Mouse (Mus musculus) intestine, embryonic 16.5 days (tissue): Measurements from ENCODE around the gene Tshz3. TPM values are rescaled to one million over a fixed set of nuclear protein-coding genes. Genes with fewer than 3 reads are reported as not detected.

Experiments used
- ATAC-seq: fragments of 200-750 bp; cut with Nextera tagmentation; 2 replicates; pipeline ENCODE4 v1.8.0; 2017; ENCODE audit warnings: moderate TSS enrichment, moderate library complexity
- H3K27ac ChIP-seq: fragments of 300-500 bp; sonication (generic); 2 replicates; pipeline ENCODE4 v1.5.1; 2014; ENCODE audit warnings: mild to moderate bottlenecking, low read length
- H3K27me3 ChIP-seq: fragments of 300-500 bp; sonication (generic); replicated peaks from 2 replicates; pipeline ENCODE4 v1.6.1; 2014; ENCODE audit warnings: low read length, control low read depth, mixed read lengths; ENCODE audit not compliant: control insufficient read depth, insufficient read depth
- H3K36me3 ChIP-seq: fragments of 300-500 bp; sonication (generic); 2 replicates; pipeline ENCODE4 v1.6.1; 2014; ENCODE audit warnings: low read length, control low read depth; ENCODE audit not compliant: control insufficient read depth, insufficient read depth
- H3K4me1 ChIP-seq: fragments of 300-500 bp; sonication (generic); 2 replicates; pipeline ENCODE4 v1.6.1; 2014; ENCODE audit warnings: low read length, control low read depth, mixed read lengths; ENCODE audit not compliant: control insufficient read depth, insufficient read depth
- H3K4me2 ChIP-seq: fragments of 300-500 bp; sonication (generic); 2 replicates; pipeline ENCODE4 v1.6.1; 2014; ENCODE audit warnings: low read depth, low read length, control low read depth
- H3K4me3 ChIP-seq: fragments of 300-500 bp; sonication (generic); 2 replicates; pipeline ENCODE4 v1.5.1; 2014; ENCODE audit warnings: mild to moderate bottlenecking, low read length
- H3K9ac ChIP-seq: fragments of 300-500 bp; sonication (generic); 2 replicates; pipeline ENCODE4 v1.6.1; 2014; ENCODE audit warnings: low read depth, low read length
- H3K9me3 ChIP-seq: fragments of 300-500 bp; sonication (generic); 2 replicates; pipeline ENCODE4 v1.6.1; 2016; ENCODE audit warnings: low read length, control low read depth; ENCODE audit not compliant: control insufficient read depth
- WGBS: fragments of 180-500 bp; shearing (Covaris S2); extraction: QIAGEN DNeasy Blood & Tissue Kit; methylation state at CpG from one replicate; pipeline ENCODE4 v1.1.7; 2014; 5-methylcytosine and 5-hydroxymethylcytosine counted together
- polyA plus RNA-seq: library from polyadenylated mRNA; unstranded; fragments of >200 nt; fragmentation: Nextera tagmentation; extraction: Ambion mirVana; gene quantifications from 2 replicates; pipeline ENCODE4 v1.2.1, GENCODE M21; 2015

Tshz3 gene
- 9.7 and 10.4 TPM in 2 replicates for polyA plus RNA-seq

DNA sequence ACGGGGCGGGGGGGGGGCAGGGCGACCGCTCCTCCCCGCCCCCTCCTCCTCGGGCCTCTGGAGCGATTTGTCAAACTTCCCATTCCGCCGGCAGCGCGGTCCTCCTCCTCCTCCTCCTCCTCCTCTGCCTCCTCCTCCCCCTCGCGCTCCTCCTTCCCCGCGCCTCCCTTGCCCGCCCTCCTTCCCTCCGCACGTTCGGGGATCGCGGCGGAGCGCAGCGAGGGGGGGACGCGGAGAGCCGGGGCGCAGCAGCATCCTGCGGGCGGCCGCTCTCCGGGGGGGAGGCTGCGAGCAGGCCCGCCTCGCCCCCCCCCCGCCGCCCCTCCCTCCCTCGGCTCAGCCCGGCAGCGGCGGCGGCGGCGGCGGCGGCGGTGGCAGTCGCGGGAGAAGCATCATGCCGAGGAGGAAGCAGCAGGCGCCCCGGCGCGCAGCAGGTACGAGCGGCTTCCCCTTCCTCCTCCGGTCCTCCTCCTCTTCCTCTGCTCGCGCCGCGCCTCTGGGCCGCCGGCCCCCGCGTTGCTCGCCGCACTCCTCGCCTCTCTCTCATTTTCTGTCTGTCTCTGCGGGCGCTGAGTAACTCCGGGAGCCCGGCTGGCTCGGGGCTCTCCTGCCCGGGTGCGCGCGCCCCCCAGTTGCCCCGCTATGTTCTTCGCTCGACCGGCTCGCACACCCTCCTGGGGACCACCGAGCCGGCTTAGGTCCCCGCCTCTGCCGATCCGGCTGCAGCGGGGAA, at the start of gene Tshz3:
TSS of gene Tshz3 (plus strand) at position 263 of the 733 bp plus-strand sequence.
- Histone ChIP-seq H3K27me3 (peaks cover 15% of the 10 kb centered on the region), H3K27ac (peak within 1 kb of the TSS; percentile 91), H3K9me3 (no peaks in the 10 kb centered on the region), H3K9ac (peak within 1 kb of the TSS; percentile 81), H3K4me1 (peaks cover 22% of the 10 kb centered on the region), H3K4me2 (peak within 1 kb of the TSS; percentile 96), H3K4me3 (peak within 1 kb of the TSS; percentile 81), H3K36me3 (no peaks in the 10 kb centered on the region)
- peak; percentile 62 for ATAC-seq
- WGBS = 0% methylated on average over 47 of the region's 88 CpGs

DNA sequence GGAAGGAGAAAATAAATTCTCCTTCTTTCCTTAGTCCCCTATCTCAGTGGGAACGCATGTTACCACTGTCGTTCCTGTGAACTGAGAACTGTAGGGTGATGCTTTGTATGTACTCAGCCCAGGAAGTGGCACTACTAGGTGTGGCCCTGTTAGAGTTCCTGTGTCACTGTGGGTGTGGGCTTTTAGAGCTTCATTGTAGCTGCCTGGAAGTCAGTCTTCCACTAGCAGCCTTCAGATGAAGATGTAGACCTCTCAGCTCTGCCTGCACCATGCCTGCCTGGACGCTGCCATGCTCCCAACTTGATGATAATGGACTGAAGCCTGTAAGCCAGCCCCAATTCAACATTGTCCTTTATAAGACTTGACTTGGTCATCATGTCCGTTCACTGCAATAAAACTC, 42.0 kb upstream of the Tshz3 start:
- no peaks in the 10 kb centered on the region for H3K36me3 ChIP-seq
- H3K27ac ChIP-seq = no peak overlapping the region
- 89% methylated on average over 4 of the region's 4 CpGs for WGBS
- ATAC-seq = no peak
- H3K4me1 ChIP-seq = no peaks in the 10 kb centered on the region
- H3K9ac ChIP-seq = no peak overlapping the region
- no peak overlapping the region for H3K4me2 ChIP-seq
- no peaks in the 10 kb centered on the region for H3K27me3 ChIP-seq
- H3K4me3 ChIP-seq = no peak overlapping the region
- no peaks in the 10 kb centered on the region for H3K9me3 ChIP-seq

DNA sequence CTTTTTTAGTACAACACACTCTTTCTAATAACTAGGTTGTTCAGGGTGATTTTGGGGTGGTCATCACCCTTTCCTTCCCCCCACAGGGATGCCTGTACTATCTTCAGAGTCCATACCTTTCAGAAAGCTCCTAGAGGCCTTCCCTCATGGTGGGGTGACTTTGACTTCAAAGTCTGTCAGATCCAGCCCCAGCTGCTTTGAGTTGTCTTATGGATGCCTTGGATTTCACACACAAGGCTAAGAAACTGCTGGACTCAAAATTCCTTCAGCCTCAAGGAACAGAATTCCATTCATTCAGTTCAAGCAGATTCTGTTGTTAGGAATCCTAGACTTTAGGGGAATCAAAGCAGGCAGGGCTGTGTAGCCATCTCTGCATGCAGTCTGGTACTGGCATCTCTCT, 41.5 kb upstream of the Tshz3 start:
- H3K4me3 ChIP-seq = no peak overlapping the region
- H3K9ac ChIP-seq = no peak overlapping the region
- no peaks in the 10 kb centered on the region for H3K27me3 ChIP-seq
- no peaks in the 10 kb centered on the region for H3K36me3 ChIP-seq
- no peak overlapping the region for H3K27ac ChIP-seq
- H3K4me2 ChIP-seq = no peak overlapping the region
- no peaks in the 10 kb centered on the region for H3K4me1 ChIP-seq
- no peak for ATAC-seq
- H3K9me3 ChIP-seq = no peaks in the 10 kb centered on the region

DNA sequence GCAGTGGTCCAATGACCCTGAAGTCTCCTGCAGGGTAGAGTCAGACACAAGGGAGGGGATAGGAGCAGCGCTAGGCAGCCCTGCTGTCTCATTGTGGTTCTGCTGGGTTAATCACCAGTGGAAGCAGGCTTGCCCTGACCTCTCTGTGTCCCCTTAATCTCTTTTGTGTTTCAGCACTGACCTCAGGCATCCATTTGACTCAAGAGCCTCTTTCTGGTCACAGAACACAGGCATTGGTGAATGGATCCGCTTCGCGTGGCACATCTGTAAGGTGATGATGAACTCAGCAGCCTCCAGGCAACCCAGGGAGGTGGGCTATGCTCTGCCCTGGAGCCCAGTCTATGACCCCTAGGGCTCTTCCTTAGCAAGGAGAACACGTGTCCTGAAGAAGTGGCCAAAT, 39.6 kb upstream of the Tshz3 start:
- no peaks in the 10 kb centered on the region for H3K9me3 ChIP-seq
- no peak overlapping the region for H3K4me3 ChIP-seq
- 70% methylated on average over 5 of the region's 5 CpGs for WGBS
- H3K4me2 ChIP-seq = no peak overlapping the region
- H3K27me3 ChIP-seq = no peaks in the 10 kb centered on the region
- ATAC-seq = no peak
- no peaks in the 10 kb centered on the region for H3K4me1 ChIP-seq
- H3K36me3 ChIP-seq = no peaks in the 10 kb centered on the region
- H3K27ac ChIP-seq = no peak overlapping the region
- no peak overlapping the region for H3K9ac ChIP-seq

DNA sequence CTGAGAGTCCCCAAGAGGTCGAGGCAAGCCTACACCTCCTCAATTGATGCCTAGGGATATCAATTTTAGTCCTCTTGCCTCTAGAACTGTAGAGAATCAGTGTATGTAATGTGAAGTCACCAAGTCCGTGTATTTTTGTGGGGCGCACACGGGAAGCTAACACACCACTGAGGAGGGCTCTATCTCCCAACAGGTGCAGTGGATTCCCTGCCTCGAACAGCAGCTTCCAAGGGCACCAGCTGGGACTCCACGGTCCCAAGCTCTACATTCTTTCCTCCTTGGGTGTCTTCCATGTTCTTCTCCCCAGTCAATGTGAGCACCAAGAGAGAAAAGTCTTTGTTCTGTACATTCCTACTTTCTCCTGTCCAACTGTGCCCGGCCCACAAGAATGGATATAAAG, 38.7 kb upstream of the Tshz3 start:
- Histone ChIP-seq H3K27ac (no peak overlapping the region), H3K4me3 (no peak overlapping the region), H3K9ac (no peak overlapping the region), H3K4me2 (no peak overlapping the region), H3K36me3 (no peaks in the 10 kb centered on the region), H3K4me1 (no peaks in the 10 kb centered on the region), H3K27me3 (no peaks in the 10 kb centered on the region), H3K9me3 (no peaks in the 10 kb centered on the region)
- ATAC-seq = no peak
- WGBS = 93% methylated on average over 7 of the region's 7 CpGs

DNA sequence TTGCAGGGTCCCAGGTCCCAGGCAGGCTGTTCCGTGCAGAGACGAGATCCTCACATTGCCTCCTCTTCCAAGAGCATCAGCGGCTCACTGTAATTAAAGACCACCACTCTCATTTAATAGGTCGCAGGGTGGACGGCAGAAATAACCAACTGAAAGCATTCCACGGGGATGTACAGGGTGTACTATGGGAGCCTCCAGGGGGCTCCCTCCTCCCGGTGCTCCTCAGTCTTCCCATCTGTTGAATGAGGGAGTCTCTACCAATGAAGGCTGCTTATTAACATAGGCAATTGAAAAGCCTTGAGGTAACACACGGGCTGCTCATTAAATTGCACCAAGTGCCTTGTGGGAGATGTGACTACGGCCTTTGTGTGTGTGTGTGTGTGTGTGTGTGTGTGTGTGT, 37.3 kb upstream of the Tshz3 start:
- no peak overlapping the region for H3K4me2 ChIP-seq
- H3K36me3 ChIP-seq = no peaks in the 10 kb centered on the region
- H3K27me3 ChIP-seq = no peaks in the 10 kb centered on the region
- no peak overlapping the region for H3K4me3 ChIP-seq
- no peak for ATAC-seq
- no peak overlapping the region for H3K27ac ChIP-seq
- no peaks in the 10 kb centered on the region for H3K9me3 ChIP-seq
- no peak overlapping the region for H3K9ac ChIP-seq
- WGBS = 73% methylated on average over 9 of the region's 9 CpGs
- H3K4me1 ChIP-seq = no peaks in the 10 kb centered on the region

DNA sequence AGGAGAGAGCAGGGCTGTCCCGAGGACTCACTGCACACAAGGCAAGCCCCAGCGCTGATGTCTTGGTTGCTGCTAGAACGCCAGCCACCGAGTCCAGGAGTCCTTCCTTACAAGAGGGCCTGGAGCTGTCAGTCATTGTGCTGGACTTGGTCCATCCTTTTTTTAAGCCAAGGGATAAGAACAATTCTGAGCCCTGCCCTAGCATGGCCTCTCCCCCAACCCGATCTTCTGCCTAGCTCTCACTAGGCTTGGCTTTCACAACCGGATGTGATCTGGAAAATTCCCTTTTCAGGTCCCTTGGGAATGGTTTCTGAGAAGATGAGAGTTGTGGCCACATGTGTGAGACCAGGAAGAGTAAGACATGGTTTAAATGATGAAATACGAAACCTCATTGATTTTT, 34.5 kb upstream of the Tshz3 start:
- Histone ChIP-seq H3K27ac (no peak overlapping the region), H3K27me3 (no peaks in the 10 kb centered on the region), H3K4me1 (no peaks in the 10 kb centered on the region), H3K4me3 (no peak overlapping the region), H3K4me2 (no peak overlapping the region), H3K9me3 (no peaks in the 10 kb centered on the region), H3K9ac (no peak overlapping the region), H3K36me3 (no peaks in the 10 kb centered on the region)
- no peak for ATAC-seq
- 80% methylated on average over 7 of the region's 7 CpGs for WGBS

DNA sequence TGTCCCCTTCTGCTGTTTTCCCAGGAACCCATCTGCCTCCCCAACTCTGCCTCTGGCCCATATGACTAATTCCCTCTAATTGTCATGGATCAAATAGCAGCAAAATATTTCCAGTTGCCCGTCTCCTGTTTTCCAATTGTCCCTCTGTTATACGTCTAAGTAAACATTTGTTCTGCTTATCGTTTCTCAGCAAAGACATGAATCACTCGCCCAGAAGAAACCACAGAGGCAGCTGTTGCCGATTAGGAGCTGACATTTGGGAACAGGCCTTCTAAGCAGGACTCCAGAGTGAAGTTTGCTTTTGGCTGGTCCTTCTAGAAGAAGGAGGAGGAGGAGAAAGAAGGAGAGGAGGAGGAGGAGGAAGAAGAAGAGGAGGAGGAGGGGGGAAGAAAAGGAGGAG, 30.2 kb upstream of the Tshz3 start:
- no peak overlapping the region for H3K4me3 ChIP-seq
- no peak overlapping the region for H3K27ac ChIP-seq
- ATAC-seq = no peak
- no peaks in the 10 kb centered on the region for H3K36me3 ChIP-seq
- H3K27me3 ChIP-seq = no peaks in the 10 kb centered on the region
- no peaks in the 10 kb centered on the region for H3K9me3 ChIP-seq
- H3K9ac ChIP-seq = no peak overlapping the region
- 16% methylated on average over 5 of the region's 5 CpGs for WGBS
- H3K4me2 ChIP-seq = no peak overlapping the region
- H3K4me1 ChIP-seq = no peaks in the 10 kb centered on the region

DNA sequence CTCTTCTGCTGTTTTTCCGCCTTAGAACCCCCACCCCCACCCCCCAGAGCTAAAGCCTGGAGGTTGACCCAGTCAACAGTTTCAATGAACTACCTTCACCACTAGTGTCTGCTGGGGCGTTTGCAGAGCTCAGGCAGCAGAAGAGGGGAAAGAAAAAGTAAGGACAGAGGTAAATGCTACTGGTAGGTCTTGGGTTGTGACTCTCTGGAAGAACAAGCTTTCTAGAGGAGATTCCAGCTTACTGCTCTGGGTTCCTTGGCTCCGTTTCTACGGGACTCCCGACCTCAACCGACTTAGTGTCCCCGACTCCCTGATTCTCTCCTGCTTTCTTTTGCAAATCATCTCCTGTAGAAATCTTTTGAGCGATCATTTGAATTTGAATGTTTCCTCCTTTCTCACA, 19.9 kb upstream of the Tshz3 start:
- ATAC-seq = no peak
- Histone ChIP-seq H3K4me1 (peaks cover 7% of the 10 kb centered on the region; the same call in 1 of the 2 replicates), H3K36me3 (no peaks in the 10 kb centered on the region), H3K4me3 (no peak overlapping the region), H3K9ac (no peak overlapping the region), H3K4me2 (no peak overlapping the region), H3K27me3 (peaks cover 13% of the 10 kb centered on the region; the same call in 1 of the 2 replicates), H3K9me3 (no peaks in the 10 kb centered on the region), H3K27ac (no peak overlapping the region)
- WGBS = 53% methylated on average over 8 of the region's 8 CpGs

DNA sequence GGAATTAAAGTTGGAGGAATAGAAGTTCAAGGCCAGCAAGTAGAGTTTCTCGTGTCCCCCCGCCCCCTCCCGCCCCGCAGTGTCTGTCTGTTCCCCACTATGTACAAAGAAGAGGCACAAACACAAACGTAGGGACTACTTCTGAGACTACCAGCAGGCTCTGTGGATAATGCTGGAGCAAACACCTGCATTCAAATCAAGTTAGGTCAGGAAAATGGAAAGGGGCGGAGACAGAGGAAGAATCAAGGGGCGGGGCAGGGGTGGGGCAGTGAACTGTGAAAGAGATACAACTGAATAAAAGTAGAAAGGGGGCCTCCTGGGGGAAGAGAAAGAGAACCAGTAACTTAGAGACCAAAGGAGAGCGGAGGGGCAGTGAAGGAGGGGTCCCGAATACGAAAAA, 19.4 kb upstream of the Tshz3 start:
- WGBS = 19% methylated on average over 10 of the region's 10 CpGs
- Histone ChIP-seq H3K27me3 (peaks cover 13% of the 10 kb centered on the region; the same call in 1 of the 2 replicates), H3K4me3 (no peak overlapping the region), H3K9ac (no peak overlapping the region), H3K4me2 (no peak overlapping the region), H3K9me3 (no peaks in the 10 kb centered on the region), H3K36me3 (no peaks in the 10 kb centered on the region), H3K27ac (no peak overlapping the region), H3K4me1 (peaks cover 7% of the 10 kb centered on the region; the same call in 1 of the 2 replicates)
- no peak for ATAC-seq
